Mouse (Mus musculus) forebrain, embryonic 11.5 days (tissue): Measurements from ENCODE around the gene Armc9. TPM values are rescaled to one million over a fixed set of nuclear protein-coding genes. Genes with fewer than 3 reads are reported as not detected.

Experiments used
- ATAC-seq: fragments of 200-750 bp; cut with Nextera tagmentation; replicated peaks from 2 replicates; pipeline ENCODE4 v1.8.0; 2017; ENCODE audit warnings: moderate TSS enrichment; ENCODE audit not compliant: low FRiP score
- DNase-seq: peaks from one replicate; pipeline ENCODE4 v3.0.0-alpha.2; 2017; ENCODE audit warnings: low spot score
- H3K27ac ChIP-seq: fragments of 300-500 bp; sonication (generic); 2 replicates; pipeline ENCODE4 v1.5.1; 2014; ENCODE audit warnings: low read depth, low read length
- H3K27me3 ChIP-seq: fragments of 300-500 bp; sonication (generic); 2 replicates; pipeline ENCODE4 v1.6.1; 2014; ENCODE audit warnings: mild to moderate bottlenecking, low read length, mixed read lengths; ENCODE audit not compliant: control insufficient read depth, insufficient read depth
- H3K36me3 ChIP-seq: fragments of 300-500 bp; sonication (generic); 2 replicates; pipeline ENCODE4 v1.6.1; 2014; ENCODE audit warnings: mild to moderate bottlenecking, low read length, moderate library complexity, mixed read lengths; ENCODE audit not compliant: control insufficient read depth, insufficient read depth
- H3K4me1 ChIP-seq: fragments of 300-500 bp; sonication (generic); replicated peaks from 2 replicates; pipeline ENCODE4 v1.6.1; 2014; ENCODE audit warnings: low read length, mixed read lengths; ENCODE audit not compliant: control insufficient read depth, insufficient read depth
- H3K4me2 ChIP-seq: fragments of 300-500 bp; sonication (generic); 2 replicates; pipeline ENCODE4 v1.6.1; 2014; ENCODE audit warnings: low read depth, mild to moderate bottlenecking, low read length, moderate library complexity, mixed read lengths; ENCODE audit not compliant: severe bottlenecking
- H3K4me3 ChIP-seq: fragments of 300-500 bp; sonication (generic); 2 replicates; pipeline ENCODE4 v1.5.1; 2014; ENCODE audit warnings: low read depth, low read length
- H3K9ac ChIP-seq: fragments of 300-500 bp; sonication (generic); 2 replicates; pipeline ENCODE4 v1.6.1; 2014; ENCODE audit warnings: low read length
- H3K9me3 ChIP-seq: fragments of 300-500 bp; sonication (generic); 2 replicates; pipeline ENCODE4 v1.6.1; 2016; ENCODE audit warnings: low read length, mixed read lengths; ENCODE audit not compliant: control insufficient read depth
- WGBS: fragments of 180-500 bp; shearing (Covaris S2); extraction: QIAGEN DNeasy Blood & Tissue Kit; methylation state at CpG from one replicate; pipeline ENCODE4 v1.1.7; 2014; 5-methylcytosine and 5-hydroxymethylcytosine counted together
- polyA plus RNA-seq: library from polyadenylated mRNA; unstranded; fragments of >200 nt; fragmentation: Nextera tagmentation; extraction: Ambion mirVana; gene quantifications from 2 replicates; pipeline ENCODE4 v1.2.1, GENCODE M21; 2014

The Armc9 gene
- polyA plus RNA-seq, 1 experiment from 2014 or later, result 41.9 TPM

DNA sequence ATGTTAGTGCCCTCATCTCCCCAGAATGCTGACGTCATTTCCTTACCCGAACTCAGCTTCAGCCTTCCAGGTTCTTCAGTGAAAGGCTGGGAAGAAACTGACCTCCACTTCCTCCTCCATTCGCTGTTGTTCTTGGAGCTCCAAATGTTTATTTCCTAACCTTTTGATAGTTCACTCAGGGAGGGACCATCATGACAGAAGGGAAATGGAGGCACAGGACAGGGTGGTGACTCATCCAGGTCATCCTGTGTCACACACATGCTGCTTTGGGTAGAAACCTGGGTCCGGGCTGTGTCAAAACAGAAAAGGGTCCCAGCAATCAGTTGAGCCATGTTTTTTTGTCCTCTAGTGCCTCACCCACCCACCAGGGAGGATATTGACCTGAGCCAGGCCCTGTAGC is 11.4 kb upstream of the Armc9 start:
- Histone ChIP-seq H3K4me3 (no peak overlapping the region), H3K9ac (no peak overlapping the region), H3K27me3 (no peaks in the 10 kb centered on the region), H3K4me1 (no peaks in the 10 kb centered on the region), H3K27ac (no peak overlapping the region), H3K36me3 (peaks cover 2% of the 10 kb centered on the region; the same call in 1 of the 2 replicates), H3K4me2 (no peak overlapping the region), H3K9me3 (no peaks in the 10 kb centered on the region)
- 85% methylated on average over 4 of the region's 4 CpGs for WGBS
- DNase-seq, result no peak
- ATAC-seq, result no peak

DNA sequence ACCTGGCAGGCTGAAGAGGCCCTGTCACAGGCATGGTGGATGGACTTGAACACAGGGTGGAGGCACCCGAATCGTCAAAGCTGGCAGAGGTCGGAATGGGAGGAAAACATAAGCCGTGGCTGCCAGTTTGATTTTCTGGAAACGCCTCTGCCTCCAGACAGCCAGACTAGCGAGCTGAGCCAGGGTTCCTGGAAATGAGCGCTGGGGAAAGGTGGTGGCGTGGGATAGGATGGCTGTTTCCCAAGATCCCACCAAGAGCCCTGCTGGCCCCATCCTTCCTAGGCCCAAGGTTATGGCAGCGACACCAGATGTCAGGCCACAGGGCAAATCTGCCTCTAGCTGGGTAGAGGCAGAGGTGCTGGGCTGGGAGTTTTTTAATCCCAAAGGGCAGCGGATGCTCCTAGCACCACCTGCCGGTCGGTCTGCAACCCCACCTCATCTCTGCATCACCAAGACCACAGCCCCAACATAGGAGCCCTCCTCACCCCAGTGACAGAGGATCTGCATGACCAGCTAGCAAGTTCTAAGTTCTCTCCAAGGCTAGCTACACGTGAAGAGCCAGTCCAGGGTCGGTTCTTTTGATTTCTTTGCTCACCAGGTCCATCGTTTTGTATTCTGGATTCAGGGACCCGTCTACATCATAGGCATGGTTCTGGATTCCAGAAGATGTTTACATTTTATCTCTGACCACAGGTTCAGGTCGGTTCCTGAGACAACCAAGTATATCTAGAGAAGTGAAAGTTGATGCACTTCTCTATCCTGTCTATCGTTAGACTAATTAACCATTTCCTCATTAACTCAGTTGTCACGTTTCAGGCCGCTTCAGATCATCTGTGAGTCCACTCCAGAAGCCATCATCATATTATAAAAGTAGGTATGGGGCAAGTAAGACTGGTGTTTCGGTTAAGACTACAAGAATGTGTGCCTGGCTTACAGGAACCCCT is 10.3 kb upstream of the Armc9 start:
- Histone ChIP-seq H3K9me3 (no peaks in the 10 kb centered on the region), H3K27ac (no peak overlapping the region), H3K4me1 (no peaks in the 10 kb centered on the region), H3K27me3 (no peaks in the 10 kb centered on the region), H3K4me2 (no peak overlapping the region), H3K36me3 (peaks cover 1% of the 10 kb centered on the region; the same call in 1 of the 2 replicates), H3K9ac (no peak overlapping the region), H3K4me3 (no peak overlapping the region)
- 77% methylated on average over 21 of the region's 21 CpGs for WGBS
- no peak for ATAC-seq
- DNase-seq, result no peak

DNA sequence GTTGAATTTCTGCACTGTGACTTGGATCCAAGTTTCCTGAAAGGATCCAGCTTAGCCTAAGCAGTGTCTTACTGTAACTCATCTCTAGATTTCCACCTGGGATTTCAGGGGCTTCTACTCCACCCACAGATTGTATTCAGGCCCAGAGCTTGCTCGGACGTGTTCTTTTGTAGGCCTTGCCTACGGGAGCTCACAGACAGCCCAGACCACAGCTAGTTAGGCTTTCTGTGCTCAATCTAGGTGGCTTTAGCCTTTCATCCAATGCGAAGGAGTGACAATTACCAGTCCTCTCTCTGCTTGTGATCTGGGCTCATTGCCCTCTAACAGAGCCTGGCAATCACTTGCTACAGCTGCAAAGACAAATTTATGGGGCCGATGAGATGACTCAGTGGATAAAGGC is 8.3 kb upstream of the Armc9 start:
- WGBS, result 92% methylated on average over 5 of the region's 5 CpGs
- Histone ChIP-seq H3K27ac (no peak overlapping the region), H3K4me3 (no peak overlapping the region), H3K4me2 (no peak overlapping the region), H3K27me3 (no peaks in the 10 kb centered on the region), H3K36me3 (no peaks in the 10 kb centered on the region), H3K9ac (no peak overlapping the region), H3K4me1 (no peaks in the 10 kb centered on the region), H3K9me3 (no peaks in the 10 kb centered on the region)
- DNase-seq, result no peak
- ATAC-seq, result no peak

DNA sequence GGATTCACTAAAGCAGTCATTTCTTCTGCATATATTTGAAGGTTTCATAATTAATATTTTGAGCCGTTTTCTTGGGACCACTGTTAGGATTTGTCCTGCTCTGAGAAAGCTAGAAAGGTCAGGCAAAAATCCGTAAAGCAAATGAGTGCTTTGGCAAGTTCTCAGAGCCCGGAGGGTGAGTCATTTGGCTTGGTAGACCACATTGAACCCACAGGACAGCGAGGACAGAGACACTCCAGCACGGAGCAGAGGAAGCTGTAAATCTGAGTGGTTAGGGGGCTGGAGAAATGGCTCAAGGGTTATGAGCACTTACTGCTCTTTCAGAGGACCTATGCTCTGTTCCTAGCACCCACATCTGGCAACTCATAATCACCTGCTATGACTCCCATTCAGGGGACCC is 7.0 kb upstream of the Armc9 start:
- no peak for ATAC-seq
- Histone ChIP-seq H3K4me2 (no peak overlapping the region), H3K27me3 (no peaks in the 10 kb centered on the region), H3K36me3 (no peaks in the 10 kb centered on the region), H3K27ac (no peak overlapping the region), H3K9me3 (no peaks in the 10 kb centered on the region), H3K9ac (no peak overlapping the region), H3K4me1 (no peaks in the 10 kb centered on the region), H3K4me3 (no peak overlapping the region)
- no peak for DNase-seq
- 84% methylated on average over 5 of the region's 5 CpGs for WGBS

DNA sequence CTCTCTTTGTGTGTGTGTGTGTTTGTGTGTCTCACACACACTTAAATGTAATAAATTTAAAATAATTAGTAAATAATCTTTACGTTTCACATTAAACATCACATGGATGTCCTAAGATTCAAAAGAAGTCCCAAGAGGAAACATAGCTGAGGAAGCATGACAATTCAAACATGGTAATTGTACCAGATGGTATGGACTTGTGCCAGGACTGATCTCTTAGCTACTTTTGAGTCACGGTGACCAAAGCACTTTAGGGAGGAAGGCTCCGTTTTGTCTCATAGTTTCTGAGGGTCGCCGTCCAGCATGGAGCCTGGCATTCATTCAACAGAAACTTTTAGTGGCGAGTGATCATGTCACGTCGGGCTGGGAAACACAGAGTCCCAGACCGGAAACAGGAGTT is 6.4 kb upstream of the Armc9 start:
- H3K27ac ChIP-seq, result no peak overlapping the region
- DNase-seq (no peak), ATAC-seq (no peak)
- no peak overlapping the region for H3K4me2 ChIP-seq
- WGBS, result 89% methylated on average over 9 of the region's 9 CpGs
- no peaks in the 10 kb centered on the region for H3K4me1 ChIP-seq
- H3K9ac ChIP-seq, result no peak overlapping the region
- H3K9me3 ChIP-seq, result no peaks in the 10 kb centered on the region
- H3K4me3 ChIP-seq, result no peak overlapping the region
- no peaks in the 10 kb centered on the region for H3K36me3 ChIP-seq
- no peaks in the 10 kb centered on the region for H3K27me3 ChIP-seq

DNA sequence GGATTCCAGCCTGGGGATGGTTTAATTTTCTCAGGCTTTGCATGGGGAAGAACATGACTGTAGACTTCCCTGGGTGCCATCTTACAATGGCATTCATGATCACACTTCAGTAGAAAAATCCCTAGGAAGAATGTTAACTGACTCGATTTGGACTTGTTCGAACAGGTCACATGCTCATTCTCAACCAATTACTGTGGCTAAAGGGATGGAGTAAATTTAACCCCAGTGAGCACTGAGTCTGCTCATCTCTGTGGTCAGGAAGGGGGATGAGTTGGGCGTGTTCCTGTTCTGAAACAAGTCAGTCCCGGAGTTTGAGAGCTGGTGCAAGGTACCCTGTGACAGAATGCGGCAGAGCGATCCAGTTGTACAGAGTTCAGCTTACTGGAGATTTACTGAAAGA is 3.7 kb upstream of the Armc9 start:
- ATAC-seq, result no peak
- DNase-seq, result no peak
- no peaks in the 10 kb centered on the region for H3K27me3 ChIP-seq
- no peak overlapping the region for H3K9ac ChIP-seq
- no peaks in the 10 kb centered on the region for H3K9me3 ChIP-seq
- H3K36me3 ChIP-seq, result no peaks in the 10 kb centered on the region
- no peak overlapping the region for H3K4me2 ChIP-seq
- H3K4me3 ChIP-seq, result no peak overlapping the region
- H3K4me1 ChIP-seq, result peaks cover 6% of the 10 kb centered on the region; the same call in 1 of the 2 replicates
- H3K27ac ChIP-seq, result no peak overlapping the region
- 82% methylated on average over 6 of the region's 6 CpGs for WGBS

DNA sequence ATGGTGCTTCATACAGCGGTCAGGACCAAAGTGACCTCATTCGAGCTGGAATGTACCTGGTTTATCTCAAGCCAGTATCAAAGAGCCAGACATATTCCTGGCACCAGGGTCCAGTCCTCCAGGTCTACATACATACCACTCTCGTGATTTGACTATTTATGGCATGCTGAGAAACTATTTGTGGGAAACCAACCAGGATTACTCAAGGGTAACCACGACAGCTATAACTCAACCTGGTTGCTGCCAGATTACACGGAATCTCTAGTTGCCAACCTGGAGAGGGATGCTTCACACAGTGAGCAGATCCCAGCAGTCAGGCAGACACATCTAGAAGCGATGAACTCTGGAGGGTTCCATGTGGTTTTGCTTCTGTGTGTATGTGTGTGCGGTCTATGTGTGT is 3.2 kb upstream of the Armc9 start:
- H3K27ac ChIP-seq, result no peak overlapping the region
- WGBS, result 91% methylated on average over 7 of the region's 7 CpGs
- no peak overlapping the region for H3K9ac ChIP-seq
- peaks cover 6% of the 10 kb centered on the region; the same call in 1 of the 2 replicates for H3K4me1 ChIP-seq
- DNase-seq (no peak), ATAC-seq (no peak)
- no peak overlapping the region for H3K4me3 ChIP-seq
- no peak overlapping the region for H3K4me2 ChIP-seq
- H3K36me3 ChIP-seq, result no peaks in the 10 kb centered on the region
- H3K27me3 ChIP-seq, result no peaks in the 10 kb centered on the region
- no peaks in the 10 kb centered on the region for H3K9me3 ChIP-seq

DNA sequence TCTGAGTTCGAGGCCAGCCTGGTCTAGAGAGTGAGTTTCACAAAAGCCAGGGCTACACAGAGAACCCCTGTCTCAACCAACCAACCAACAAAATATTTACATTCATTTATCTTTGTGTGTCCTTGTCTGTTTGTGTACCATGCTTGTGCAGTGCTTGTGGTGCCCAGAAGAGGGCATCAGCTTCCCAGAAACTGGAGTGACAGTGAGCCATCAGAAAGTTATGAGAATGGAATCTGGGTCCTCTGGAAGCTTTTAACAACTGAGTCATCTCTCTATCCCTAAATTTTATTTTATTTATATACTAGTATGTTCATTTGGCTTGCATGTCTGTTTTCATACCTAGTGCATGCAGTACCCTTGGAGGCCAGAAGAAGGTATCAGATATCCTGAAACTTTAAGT is 2.0 kb upstream of the Armc9 start:
- H3K9ac ChIP-seq, result no peak overlapping the region

DNA sequence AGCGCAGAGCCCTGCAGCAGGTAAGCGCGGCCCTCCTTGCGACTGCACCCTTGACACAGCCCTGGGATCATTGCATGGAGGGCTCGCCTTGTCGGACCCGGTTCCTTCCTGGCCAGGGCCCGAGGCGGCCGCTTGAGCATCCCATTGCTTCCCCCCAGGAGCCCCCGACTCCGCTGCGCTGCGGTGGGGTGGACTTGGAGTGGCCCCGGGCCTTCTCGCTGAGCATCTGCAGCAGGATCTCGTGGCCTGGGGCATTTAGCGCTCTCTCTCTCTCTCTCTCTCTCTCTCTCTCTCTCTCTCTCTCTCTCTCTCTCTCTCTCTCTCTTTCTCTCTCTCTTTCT is 214 bp downstream of the Armc9 start:
- Histone ChIP-seq H3K27ac (no peak overlapping the region), H3K4me2 (peak overlapping the region; percentile 68), H3K4me3 (peak overlapping the region; percentile 81), H3K4me1 (peaks cover 6% of the 10 kb centered on the region; the same call in 1 of the 2 replicates), H3K27me3 (no peaks in the 10 kb centered on the region), H3K9ac (peak overlapping the region; percentile 73), H3K9me3 (no peaks in the 10 kb centered on the region), H3K36me3 (no peaks in the 10 kb centered on the region)
- no peak for DNase-seq
- WGBS, result under 1% methylated on average over 16 of the region's 18 CpGs
- no peak for ATAC-seq

More for the DNA sequence above, 2.0 kb upstream of the Armc9 start:
- H3K27ac ChIP-seq, result no peak overlapping the region
- no peak overlapping the region for H3K4me3 ChIP-seq
- ATAC-seq (no peak), DNase-seq (no peak)
- H3K9me3 ChIP-seq, result no peaks in the 10 kb centered on the region
- WGBS, result 95% methylated on average over 1 of the region's 1 CpGs
- no peaks in the 10 kb centered on the region for H3K27me3 ChIP-seq
- H3K4me1 ChIP-seq, result peaks cover 6% of the 10 kb centered on the region; the same call in 1 of the 2 replicates
- H3K36me3 ChIP-seq, result no peaks in the 10 kb centered on the region
- H3K4me2 ChIP-seq, result no peak overlapping the region
